Mouse (Mus musculus) right cerebral cortex, adult 2 months (tissue): Measurements from ENCODE around the gene Micall2.
"Not testable (repeated sequence)": the region's sequence is repeated elsewhere in the genome, so short reads cannot be mapped to it uniquely, and the experiment has no call there.

Experiments
- DNase-seq, 2 experiments: peaks; one replicate each; pipeline ENCODE4 v3.0.0; 2021 to 2022; ENCODE audit warnings: low spot score in 2 of 2

The Micall2 gene

DNA sequence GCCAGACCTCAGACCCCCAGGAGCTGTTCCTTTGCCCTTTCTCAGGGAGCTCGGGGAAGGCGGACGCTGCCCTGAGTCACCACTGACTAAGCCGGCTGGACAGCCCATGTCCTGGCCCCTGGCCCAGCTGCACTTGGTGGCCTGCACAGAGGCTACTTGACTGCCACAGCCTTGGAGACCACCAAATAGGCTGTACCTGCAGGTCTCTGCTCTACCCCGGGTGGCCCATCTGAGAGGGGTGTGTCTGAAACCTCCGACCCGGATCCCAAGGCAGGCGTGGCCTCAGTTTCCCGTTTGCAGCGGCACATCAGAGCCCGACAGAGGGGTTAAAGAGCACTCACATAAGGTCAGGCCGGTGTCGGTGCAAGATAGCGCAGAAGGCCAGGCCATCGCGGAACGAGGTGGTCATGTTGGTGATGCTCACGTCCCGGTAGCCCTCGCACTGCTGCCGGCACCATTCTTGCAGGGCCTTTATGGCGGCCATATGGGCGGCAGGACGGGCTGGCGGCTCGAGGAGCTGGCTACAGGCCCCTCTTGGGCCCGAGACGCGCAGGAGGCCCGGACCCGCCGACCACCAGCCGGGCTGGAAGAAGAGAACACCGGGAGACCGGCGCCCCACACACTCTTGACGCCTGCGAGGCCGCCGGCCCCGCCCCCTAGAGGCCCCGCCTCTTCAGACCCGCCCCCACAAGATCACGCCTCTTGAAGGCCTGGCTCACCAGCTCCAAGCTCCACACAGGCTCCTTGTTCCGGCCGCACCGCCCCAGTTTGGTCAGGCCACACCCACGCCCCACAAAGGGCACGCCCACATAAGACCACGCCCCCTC is at the start of gene Micall2:
TSS of gene Micall2 (minus strand) at position 660 of the 827 bp plus-strand sequence.
- peak; percentile 74 to 78 for DNase-seq

DNA sequence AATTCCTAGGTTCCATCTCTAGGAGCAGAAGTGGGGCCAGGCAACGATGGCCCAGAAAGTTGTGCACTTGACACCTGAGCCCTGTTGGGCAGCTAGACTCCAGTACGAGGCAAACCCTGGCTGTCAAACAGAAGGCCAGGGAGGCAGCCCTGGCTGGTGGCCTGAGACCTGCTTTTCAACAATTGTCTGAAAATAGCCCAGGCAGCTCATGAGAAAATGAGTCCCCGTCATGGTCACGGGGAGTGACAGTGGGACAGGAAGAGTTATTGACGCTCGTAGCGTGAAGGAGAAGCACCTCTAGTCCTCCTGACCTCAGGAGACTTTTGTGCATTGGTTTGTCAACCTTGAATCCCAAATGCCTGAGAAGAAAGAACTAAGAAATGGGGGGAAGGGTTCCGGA is 45.3 kb upstream of the Micall2 start:
- DNase-seq: no peak

DNA sequence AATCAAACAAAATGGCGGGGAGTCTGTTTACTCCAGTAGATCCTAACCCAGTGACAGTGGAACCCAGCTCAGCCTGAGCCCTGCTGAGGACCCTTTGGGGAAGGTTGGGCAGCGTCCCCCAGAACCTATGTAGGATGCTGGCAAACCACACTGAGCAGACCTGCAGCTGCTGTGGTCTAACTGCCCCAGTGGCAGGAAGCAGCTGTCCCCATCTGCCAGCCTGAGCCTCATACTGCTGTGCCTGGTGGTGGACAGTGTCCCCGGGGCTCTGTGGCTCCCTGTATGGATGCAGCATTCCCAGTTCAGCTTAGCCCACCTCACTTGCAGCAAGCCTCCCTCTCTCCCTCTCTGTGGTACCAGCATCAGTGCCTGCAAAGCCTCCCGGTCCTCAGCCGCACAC is 40.8 kb upstream of the Micall2 start:
- DNase-seq: no peak

DNA sequence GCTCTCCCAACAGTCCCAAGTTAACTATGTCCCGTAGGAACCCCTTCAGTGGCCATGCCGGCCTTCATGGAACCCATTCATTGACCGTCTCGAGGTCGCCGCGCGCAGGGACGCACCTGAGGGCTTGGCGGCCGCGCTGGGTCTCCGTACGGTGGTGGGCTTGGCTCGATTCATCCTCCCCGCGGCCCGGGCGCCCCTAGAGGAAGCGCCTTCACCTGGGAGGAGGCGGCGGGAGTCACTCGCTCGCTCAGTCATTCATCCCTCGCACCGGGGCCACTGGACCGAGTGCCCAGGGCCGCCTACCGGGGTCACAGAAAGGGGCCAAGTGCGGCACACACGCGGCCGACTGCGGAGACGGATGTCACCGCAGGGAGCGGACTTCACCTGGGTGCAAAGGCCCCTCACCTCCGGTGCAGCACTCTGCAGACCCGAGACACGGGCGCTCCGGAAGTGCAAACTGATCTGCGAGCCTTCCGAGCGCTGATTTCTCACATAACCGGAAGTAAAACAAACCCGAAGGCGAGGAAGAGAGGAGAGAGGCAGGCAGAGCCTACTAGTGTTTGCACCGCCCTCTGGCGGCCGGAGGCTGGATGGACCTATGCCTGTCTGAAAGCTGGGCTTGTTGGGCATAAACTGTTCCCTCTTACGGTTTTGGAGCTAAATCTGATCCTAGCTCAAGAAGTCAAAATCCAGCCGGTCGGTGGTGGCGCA is 39.2 kb upstream of the Micall2 start, which contains the start of gene Ints1:
TSS of gene Ints1 (minus strand) at position 459 of the 711 bp plus-strand sequence.
- peak; percentile 98 to 99 for DNase-seq

DNA sequence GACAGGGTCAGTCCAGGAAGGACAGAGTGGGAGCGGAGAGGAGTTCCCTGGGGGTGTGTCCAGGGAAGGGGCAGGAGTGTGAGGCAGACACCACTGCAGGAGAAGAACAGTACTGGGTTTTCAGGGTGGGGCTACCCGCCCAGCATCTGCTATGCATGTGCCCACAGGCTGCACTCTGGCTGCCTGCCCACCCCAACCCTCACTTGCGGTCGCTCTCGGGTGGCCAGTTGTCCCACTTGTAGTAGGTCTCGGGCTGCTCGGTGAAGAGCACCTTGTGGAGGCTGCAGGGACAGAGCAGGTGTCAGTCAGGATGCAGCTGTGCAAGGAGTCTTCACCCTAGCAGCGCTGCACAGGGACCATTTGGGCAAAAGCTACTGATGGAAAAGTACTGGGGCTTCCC is 32.1 kb upstream of the Micall2 start:
- no peak for DNase-seq

DNA sequence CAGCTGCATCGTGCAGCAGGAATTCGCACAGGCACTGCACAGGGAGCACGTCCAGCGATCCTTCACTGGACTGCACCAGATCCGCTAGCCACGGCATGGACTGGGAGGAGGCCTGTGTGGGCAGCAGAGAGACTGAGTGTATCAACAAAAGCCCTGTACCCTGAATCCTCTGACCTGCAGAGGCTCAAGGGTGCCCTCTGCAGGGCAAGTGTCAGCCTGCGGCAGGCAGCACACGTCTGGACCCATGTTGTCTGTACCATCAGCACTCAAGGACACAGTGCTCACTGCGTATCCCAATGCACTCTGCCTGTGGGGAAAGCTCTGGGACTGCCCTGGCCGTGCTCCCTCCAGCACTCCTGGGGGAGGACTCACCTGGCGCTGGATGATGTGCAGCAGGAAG is 28.2 kb upstream of the Micall2 start:
- DNase-seq: no peak

DNA sequence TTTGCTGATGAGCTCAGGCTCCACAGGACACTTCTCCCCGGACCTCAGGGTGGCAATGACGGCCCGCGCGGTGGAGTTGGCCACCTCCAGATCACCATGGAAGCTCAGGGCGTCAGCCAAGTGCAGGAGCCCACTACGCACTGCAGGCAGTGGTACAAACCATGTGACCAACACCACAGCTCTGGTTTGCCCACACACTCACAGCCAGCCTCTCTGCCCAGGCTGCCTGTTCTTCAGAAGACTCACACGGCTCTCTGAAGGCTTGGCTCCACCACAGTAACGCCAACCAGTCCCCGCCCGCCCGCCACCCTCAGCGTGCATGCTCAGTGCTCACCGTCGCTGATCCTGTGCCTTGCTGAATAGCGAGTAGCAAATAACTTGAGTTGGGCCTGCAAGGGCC is 22.0 kb upstream of the Micall2 start:
- peak; percentile 73 to 77 for DNase-seq

DNA sequence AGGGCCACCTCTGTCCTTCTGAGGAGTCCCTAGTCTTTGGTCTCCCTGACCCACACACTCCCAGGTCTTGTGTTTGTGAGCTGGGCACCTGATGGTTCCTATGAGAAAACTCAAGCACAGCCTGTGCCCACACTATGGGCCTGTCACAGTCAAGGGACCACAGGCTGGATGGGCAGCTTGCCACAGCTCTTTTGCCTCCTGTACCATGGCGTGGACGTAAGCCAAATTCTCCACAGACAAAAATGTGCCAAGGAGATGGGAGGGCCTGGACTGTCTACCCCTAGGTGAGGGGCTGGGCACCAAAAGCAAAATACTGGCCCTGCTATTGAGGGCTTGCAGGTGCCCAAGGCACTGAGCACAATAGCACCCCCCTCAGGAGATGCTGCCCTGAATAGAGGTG is 20.4 kb upstream of the Micall2 start:
- DNase-seq: no peak

DNA sequence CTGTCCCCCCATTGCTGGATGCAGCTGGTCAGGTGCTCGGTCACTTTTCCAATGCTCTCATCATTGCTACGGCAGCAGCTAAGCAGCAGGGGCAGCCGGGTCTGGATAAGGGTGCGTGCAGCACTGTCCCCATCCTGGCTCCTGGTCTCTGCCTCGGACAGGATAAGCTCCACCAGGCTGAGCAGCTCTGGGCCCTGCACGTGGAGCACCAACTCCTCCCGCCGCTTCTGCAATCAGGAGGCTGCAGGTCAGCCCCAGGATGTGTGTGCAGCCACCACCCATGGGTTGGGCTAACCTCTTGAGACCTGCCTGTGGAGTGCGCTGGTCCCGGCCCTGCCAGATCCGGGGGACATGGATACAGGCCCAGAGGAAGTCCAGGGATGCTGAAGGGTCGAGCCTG is 20.0 kb upstream of the Micall2 start:
- no peak for DNase-seq

DNA sequence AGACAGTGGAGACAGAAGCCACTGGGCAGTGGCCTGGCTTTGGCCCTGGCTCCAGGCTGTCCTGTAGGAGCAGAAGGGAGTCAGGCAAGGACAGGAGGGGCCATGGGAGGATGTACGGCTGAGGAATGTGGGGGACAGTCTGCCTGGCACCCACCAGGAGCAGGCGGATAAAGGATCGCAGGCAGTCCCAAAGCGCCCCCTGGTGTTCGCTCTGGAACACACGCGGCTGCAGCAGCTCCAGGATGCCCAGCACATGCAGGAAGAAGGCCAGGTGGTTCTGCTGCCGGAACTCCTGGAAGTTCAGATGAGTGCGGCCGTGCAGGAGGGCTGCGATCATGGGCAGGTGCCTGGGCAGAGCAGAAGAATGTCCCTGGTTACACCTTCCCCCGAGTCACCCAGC is 18.6 kb upstream of the Micall2 start:
- peak; percentile 56 to 64 for DNase-seq

DNA sequence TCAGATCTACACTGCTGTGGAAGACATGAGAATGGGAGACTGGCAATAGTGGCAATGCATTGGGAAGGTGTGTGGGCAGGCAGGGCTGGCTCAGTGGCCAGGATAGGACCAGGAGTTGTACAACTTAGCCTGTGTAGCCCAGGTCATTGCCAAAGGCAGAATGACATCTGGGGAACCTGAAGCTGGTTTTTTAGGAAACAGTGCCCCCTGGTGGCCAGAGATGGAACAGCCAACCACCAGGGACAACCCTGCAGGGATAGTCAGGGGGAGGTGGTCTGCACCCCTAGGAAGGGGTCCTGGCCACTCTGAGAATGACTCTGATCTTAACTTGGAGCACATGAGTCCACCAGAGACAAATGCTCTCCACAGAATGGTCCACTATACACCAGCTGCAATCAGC is 14.4 kb upstream of the Micall2 start:
- peak; percentile 67 to 73 for DNase-seq

DNA sequence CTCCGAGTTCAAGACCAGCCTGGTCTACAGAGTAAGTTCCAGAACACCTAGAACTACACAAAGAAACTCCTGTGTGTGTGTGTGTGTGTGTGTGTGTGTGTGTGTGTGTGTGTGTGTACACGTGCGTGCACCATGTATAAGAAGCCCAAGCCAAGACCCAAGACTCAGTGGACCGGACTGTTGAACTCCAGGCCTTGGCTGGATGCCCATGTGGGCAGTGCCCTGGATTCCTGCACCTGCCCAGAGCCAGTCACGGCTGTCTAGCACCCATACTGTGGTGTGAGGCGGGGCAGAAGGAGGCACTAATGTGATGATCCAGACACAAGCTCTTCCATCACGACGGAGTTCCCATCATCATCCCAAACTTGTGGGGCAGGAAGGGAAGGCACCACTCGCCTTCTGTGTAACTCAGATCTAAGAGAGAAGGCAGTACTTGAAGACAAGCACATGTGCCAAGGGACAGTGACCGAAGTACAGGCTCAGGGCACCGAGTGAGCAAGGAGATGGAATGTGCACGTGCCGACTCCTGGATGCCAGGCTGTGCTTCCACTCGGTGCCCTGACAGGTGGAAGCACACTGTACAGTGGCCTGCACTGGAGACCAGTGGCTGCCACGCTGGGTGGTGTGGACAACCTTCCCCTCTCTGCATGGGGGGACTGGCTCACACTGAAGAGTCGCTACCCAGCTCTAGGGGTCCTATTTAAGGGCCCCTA is 13.4 kb upstream of the Micall2 start:
- DNase-seq: no peak

DNA sequence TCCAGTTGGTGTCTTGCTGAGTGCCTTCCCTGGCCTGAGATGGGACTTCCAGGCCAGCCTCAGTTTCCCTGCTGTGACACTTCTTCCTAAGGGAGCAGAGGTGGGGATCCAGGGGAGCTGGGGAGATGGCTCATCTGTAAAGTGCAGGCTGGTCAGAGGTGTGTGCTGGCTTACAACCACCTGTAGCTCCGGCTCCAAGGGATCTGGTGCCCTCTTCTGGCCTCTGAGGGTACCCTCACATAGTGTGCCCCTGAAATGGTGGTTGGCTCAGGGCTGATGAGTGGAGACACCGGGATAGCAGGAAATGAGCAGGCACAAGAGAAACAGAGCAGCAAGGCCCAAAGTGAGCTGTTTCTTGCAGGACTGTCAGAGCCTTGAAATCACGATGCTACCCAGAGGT is 9.6 kb upstream of the Micall2 start:
- DNase-seq: peak in 1 of 2 experiments; percentile 36

DNA sequence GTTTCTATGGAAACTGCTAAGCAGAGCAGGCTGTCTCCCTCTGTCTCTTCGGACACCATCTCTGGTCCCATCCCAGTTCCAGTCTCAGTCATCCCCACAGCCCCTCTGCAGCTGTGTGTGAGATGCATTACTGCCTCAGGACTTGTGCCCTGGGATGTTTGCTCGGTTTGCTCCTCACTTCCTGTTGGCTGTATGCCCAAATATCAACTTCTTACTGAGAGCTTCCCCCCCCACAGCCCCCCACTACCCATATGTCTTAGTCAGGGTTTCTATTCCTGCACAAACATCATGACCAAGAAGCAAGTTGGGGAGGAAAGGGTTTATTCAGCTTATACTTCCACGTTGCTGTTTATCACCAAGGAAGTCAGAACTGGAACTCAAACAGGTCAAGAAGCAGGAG is 6.5 kb upstream of the Micall2 start:
- not testable (repeated sequence) for DNase-seq

DNA sequence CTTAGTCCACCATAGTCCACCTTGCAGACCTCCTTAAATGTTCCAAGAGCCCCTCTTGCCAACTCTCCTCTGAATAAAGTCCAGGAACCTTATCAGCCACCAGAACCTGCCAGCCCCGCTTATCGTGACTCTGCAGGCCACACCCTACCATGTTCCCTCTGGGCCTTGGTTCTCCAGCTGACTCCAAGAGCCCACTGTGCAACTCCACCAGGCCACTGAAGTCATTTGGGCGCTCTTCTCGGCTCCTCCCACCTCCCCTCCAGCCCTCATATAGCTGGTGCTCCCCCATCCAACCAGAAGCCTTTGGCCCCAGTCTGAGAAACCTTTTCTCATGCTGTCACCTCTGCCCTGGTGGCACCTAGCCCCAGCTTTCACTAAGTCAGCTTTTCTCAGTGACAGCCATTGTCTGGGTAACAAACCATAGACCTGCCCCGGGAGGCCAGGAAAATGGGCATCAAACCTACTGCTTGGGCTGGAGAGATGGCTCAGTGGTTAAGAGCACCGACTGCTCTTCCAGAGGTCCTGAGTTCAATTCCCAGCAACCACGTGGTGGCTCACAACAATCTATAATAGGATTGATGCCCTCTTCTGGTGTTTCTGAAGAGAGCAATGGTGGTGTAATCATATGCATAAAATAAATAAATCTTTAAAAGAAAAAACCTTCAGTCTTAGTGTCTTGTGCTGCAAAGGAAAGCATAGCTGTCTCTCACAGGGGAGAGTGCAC is 2.6 kb upstream of the Micall2 start:
- DNase-seq: no peak

DNA sequence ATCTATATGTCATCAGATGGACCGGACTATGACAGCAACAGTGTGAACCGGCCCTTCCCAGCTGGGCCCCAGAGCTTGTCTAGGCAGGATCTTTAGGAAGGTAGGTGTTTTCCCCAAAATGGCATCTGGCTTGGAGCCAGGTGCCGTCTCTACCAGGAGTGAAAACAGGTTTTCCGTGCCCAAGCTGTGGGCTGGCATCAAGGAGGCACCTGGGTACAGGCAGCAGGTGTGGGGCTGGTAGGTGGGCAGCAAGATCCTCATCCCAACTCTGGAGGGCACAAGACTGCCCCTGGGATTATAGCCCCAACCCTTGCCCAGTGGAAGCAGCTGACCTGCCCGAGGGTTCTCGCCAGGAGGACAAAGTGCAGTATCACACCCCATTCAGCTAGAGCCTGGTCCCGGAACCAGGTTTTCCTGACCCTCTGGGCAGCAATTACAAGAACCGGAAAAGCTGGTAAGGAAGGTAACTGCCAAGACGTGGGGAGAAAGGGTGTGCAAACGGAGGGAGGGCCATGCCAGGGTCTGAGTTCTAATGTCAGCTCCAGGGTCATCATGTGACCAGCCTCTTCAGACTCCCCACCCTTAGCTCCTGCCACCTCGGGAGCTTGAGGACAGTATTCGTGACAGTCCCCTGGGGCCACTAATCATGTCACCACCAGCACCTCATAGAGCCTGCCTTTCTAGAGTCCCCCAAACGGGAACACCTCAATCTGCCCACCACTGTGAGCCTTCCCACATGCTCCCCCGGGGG is 1.9 kb upstream of the Micall2 start:
- DNase-seq: no peak

DNA sequence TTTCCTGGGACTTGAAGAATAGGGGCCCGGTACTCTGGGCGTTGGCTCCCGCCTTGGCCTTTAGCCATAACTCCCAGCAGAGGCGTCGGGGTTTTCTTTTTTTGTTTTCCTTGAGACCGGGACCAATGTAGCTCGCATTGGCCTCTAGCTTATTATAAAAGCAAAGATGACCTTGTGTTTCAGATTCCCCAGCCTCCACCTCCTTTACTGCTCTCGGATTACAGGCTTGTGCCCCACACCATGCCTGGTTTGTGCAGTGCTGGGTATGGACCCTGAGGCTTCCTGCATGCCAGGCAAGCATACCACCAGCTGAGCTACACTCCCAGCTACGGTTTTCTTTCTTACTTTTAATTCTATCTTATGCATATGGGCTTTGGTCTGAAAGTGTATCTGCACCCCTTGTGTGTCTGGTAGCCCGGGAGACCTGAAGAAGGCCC is 386 bp upstream of the Micall2 start:
- DNase-seq: no peak

DNA sequence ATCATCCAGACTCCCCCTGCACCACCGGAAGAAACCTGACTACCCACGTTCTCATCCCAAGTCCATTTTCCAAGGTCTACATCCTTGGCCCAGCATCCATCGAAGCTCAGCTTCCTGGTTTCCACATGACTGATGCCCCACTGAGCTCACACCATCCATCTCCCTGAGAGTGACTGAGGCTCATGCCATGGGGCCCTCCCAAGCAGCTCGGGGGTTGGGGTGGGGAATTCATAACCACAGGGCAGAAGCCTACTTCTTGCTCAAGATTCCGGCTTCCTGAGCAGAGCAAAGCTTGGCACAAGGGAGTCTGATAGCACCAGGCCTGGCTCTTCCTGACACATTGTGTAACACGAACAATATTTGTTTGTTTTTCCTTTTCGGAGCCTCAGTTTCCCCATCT is 1.4 kb downstream of the Micall2 start:
- DNase-seq: no peak

DNA sequence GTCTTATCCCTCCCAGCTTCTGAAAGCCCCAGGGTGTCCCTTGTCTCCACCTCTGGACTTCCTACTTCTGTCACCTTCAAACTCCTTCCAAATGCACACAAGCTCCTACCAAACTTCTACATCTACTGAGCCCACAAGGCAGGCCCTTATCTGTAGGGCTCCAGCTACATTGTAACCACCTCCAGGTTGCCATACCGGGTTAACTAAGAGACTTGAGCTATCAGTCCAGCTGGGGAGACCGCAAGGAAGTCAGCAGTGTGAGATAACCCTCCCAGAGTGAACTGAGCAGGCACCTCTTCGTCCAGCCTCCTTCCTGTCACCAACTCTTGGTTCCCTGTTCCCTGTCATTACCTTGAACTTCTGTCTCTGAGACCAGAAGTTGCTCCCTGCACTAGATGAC is 2.1 kb downstream of the Micall2 start:
- DNase-seq: no peak

DNA sequence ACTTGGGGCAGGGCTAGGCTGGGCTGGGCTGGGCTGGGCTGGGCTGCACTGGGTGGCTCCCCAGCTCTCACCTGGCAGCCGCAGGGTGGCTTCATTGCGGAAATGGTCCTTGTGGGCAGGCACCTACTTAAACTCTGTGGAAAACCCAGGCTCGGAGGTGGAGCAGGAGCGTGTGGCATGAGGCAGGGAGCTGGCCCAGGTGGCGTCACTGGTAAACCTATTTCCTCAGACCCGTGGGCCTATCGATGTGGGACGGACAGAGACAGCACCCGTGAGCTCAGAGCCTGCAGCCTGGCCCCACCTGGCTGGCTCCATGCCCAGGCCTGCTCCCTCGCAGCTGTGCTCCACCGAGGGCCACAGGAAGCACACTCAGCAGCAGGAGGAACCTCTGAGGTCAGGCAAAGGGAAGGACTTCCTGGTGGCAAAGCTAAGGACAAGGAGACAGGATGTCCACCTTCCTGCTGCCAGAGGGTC is 3.5 kb downstream of the Micall2 start:
- no peak for DNase-seq
